Comparison of ENCODE assay signal across 14 mouse cellular contexts in the genomic region with DNA sequence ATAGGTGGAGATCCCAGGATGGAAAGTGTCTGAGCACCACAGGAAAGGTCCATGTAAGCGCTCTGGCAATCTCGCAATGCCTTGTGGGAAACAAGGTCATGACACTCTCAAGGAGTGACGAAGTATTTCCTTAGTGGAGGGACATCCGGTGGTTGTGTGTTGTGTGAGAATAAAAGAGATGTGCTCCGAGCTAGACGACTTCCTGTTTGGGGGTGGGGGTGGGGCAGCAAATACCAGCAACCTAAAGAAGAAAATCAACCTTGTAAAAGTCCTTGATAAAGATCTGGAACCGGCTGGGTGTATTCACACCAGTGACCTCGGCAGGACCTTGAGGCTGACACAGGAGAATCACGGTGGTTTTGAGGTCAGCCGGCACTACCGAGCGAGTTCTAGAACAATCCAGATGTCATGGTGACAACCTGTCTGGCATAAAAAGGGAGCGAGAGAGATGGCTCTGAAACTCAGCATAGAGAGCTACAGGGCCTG. TPM values are rescaled to one million over a fixed set of nuclear protein-coding genes. Genes with fewer than 3 reads are reported as not detected.
DNase-seq lines count a peak whose midpoint lies in the region; ATAC-seq and TF ChIP-seq lines count a peak whose summit lies in the region.
"Had no signal": no experiment of that assay in that cellular context is flagged by ENCODE, and none has a peak within 500 bp of the region (broad histone marks: within the 10 kb centered on the region; RNA-seq: fewer than 3 reads in every experiment).

No protein-coding gene starts in this region.

- no peak for ATAC-seq in hindbrain, postnatal 0 days

- no peaks in the 10 kb centered on the region for H3K4me1 ChIP-seq in kidney, adult 2 months (ENCODE audit: control insufficient read depth, insufficient read depth, low read length)
- H3K4me1 ChIP-seq in bone marrow, adult 2 months (ENCODE audit: control insufficient read depth, insufficient read depth, low read length), result peaks cover 3% of the 10 kb centered on the region
- peaks cover 16% of the 10 kb centered on the region for H3K4me1 ChIP-seq in small intestine, adult 2 months (ENCODE audit: control insufficient read depth, insufficient read depth, insufficient read length, low read length)
- H3K4me1 ChIP-seq in hindbrain, postnatal 0 days (ENCODE audit: insufficient read depth, low read length), result no peaks in the 10 kb centered on the region
- H3K4me1 ChIP-seq: hindbrain, embryonic 15.5 days had no signal

- H3K9ac ChIP-seq in hindbrain, postnatal 0 days (replicated peaks; ENCODE audit: low read length), result no peak overlapping the region
- H3K9ac ChIP-seq: hindbrain, embryonic 15.5 days; neural tube, embryonic 13.5 days had no signal

- no peaks in the 10 kb centered on the region for H3K36me3 ChIP-seq in kidney, adult 2 months (ENCODE audit: control insufficient read depth, insufficient read depth, low read length)
- H3K36me3 ChIP-seq in small intestine, adult 2 months (ENCODE audit: control insufficient read depth, insufficient read depth, low read length), result no peaks in the 10 kb centered on the region
- no peaks in the 10 kb centered on the region for H3K36me3 ChIP-seq in hindbrain, postnatal 0 days (ENCODE audit: insufficient read depth, low read length)
- H3K36me3 ChIP-seq: hindbrain, embryonic 15.5 days; neural tube, embryonic 13.5 days had no signal

- DNase-seq in kidney, adult 2 months, result peak; percentile 7
- DNase-seq in kidney, postnatal 10 days, result no peak
- DNase-seq in CD4-positive, CD25-positive, alpha-beta regulatory T cell, adult 2 months (ENCODE audit: low read depth, low spot score), result peak; percentile 89
- no peak for DNase-seq in hindbrain, postnatal 0 days (ENCODE audit: low spot score)
- no peak for DNase-seq in cerebellum, postnatal 14 days
- DNase-seq in lung, postnatal 4 days, result no peak
- DNase-seq: cerebellum, postnatal 10 days; heart, adult 2 months; spleen, adult 18-20 months had no signal

- no peak overlapping the region for H3K27ac ChIP-seq in kidney, adult 2 months (ENCODE audit: insufficient read depth, low read depth, low read length)
- peak overlapping the region; percentile 21 for H3K27ac ChIP-seq in bone marrow, adult 2 months (ENCODE audit: control insufficient read depth, insufficient read depth, low read depth, low read length, poor library complexity)
- H3K27ac ChIP-seq in small intestine, adult 2 months (ENCODE audit: insufficient read depth, low read depth, low read length), result peak overlapping the region; percentile 30; the same call in 1 of the 2 replicates
- H3K27ac ChIP-seq in hindbrain, postnatal 0 days, result no peak overlapping the region
- H3K27ac ChIP-seq: heart, adult 2 months; hindbrain, embryonic 15.5 days; neural tube, embryonic 13.5 days had no signal

- no peak for TF ChIP-seq CTCF in kidney, adult 2 months (conservative IDR thresholded peaks at IDR 0.05; ENCODE audit: insufficient read depth, insufficient read length, low read depth, low read length)
- TF ChIP-seq CTCF in bone marrow, adult 2 months (IDR thresholded peaks at IDR 0.05; ENCODE audit: control insufficient read depth, insufficient read depth, low read length), result no peak
- no peak for TF ChIP-seq CTCF in small intestine, adult 2 months (IDR thresholded peaks at IDR 0.05; ENCODE audit: extremely low read depth, insufficient read length, insufficient replicate concordance, low read depth, low read length)
- no peak for TF ChIP-seq CTCF in hindbrain, postnatal 0 days (IDR thresholded peaks at IDR 0.05; ENCODE audit: low read depth)

- H3K27me3 ChIP-seq in kidney, adult 2 months (replicated peaks; ENCODE audit: control insufficient read depth, insufficient read depth, low read length), result no peaks in the 10 kb centered on the region
- no peaks in the 10 kb centered on the region for H3K27me3 ChIP-seq in small intestine, adult 2 months (ENCODE audit: control insufficient read depth, insufficient read depth, low read length)
- H3K27me3 ChIP-seq in hindbrain, postnatal 0 days (ENCODE audit: insufficient read depth, low read length), result no peaks in the 10 kb centered on the region
- H3K27me3 ChIP-seq: hindbrain, embryonic 15.5 days; neural tube, embryonic 13.5 days had no signal

- no peak overlapping the region for H3K4me3 ChIP-seq in kidney, adult 2 months (ENCODE audit: insufficient read depth, low read depth, low read length)
- H3K4me3 ChIP-seq in bone marrow, adult 2 months (replicated peaks; ENCODE audit: control insufficient read depth, low read depth, low read length), result no peak overlapping the region
- H3K4me3 ChIP-seq in small intestine, adult 2 months (ENCODE audit: low read depth, low read length), result no peak overlapping the region
- no peak overlapping the region for H3K4me3 ChIP-seq in hindbrain, postnatal 0 days (ENCODE audit: low read length)
- H3K4me3 ChIP-seq: heart, adult 2 months; hindbrain, embryonic 15.5 days; neural tube, embryonic 13.5 days had no signal

- 49% methylated on average over 13 of the region's 13 CpGs for WGBS in kidney, adult 2 months
- 19% methylated on average over 13 of the region's 13 CpGs for WGBS in bone marrow, adult 2 months
- 72% methylated on average over 13 of the region's 13 CpGs for WGBS in small intestine, adult 2 months
- WGBS in hindbrain, postnatal 0 days, result 83% methylated on average over 13 of the region's 13 CpGs

- no peaks in the 10 kb centered on the region for H3K9me3 ChIP-seq in hindbrain, postnatal 0 days (ENCODE audit: low read length)
- H3K9me3 ChIP-seq: hindbrain, embryonic 15.5 days; neural tube, embryonic 13.5 days had no signal

- TF ChIP-seq POLR2A in kidney, adult 2 months (IDR thresholded peaks at IDR 0.05; ENCODE audit: low read depth, low read length), result no peak
- no peak for TF ChIP-seq POLR2A in bone marrow, adult 2 months (IDR thresholded peaks at IDR 0.05; ENCODE audit: borderline replicate concordance, control insufficient read depth, low read depth, low read length)
- no peak for TF ChIP-seq POLR2A in small intestine, adult 2 months (IDR thresholded peaks at IDR 0.05; ENCODE audit: low read depth, low read length)

- no peak overlapping the region for H3K4me2 ChIP-seq in hindbrain, postnatal 0 days (ENCODE audit: low read depth, low read length)
- H3K4me2 ChIP-seq: hindbrain, embryonic 15.5 days; neural tube, embryonic 13.5 days had no signal

RNA-seq across cellular contexts. Expression of a gene that starts 23.0 kb away (rescaled TPM):
- polyA plus RNA-seq in kidney, adult 2 months (2012; rRNA removed), result 0.08 and 0.12 TPM in 2 replicates
- polyA plus RNA-seq in bone marrow, adult 2 months (2011; ENCODE audit: insufficient read depth, insufficient read length, low replicate concordance, missing spikeins), result not detected in 2 replicates
- polyA plus RNA-seq in small intestine, adult 2 months (2012; rRNA removed), result 0.25 and 0.36 TPM in 2 replicates
- 2.2 and 3.2 TPM in 2 replicates for total RNA-seq in hindbrain, postnatal 0 days (2014; rRNA removed)
- polyA plus RNA-seq in hindbrain, postnatal 0 days (2015; fragmentation: Nextera tagmentation; extraction: Ambion mirVana), result 0.06 and 0.11 TPM in 2 replicates
- total RNA-seq: heart, adult 2 months had no signal
- polyA plus RNA-seq: lung, embryonic 16.5 days; neural tube, embryonic 13.5 days had no signal

RNA-seq across cellular contexts. Expression of a gene that starts 51.3 kb away (rescaled TPM):
- 28.5 and 33.0 TPM in 2 replicates for polyA plus RNA-seq in kidney, adult 2 months (2012; rRNA removed)
- 15.8 and 21.0 TPM in 2 replicates for polyA plus RNA-seq in bone marrow, adult 2 months (2011; ENCODE audit: insufficient read depth, insufficient read length, low replicate concordance, missing spikeins)
- 13.7 and 40.1 TPM in 2 replicates for polyA plus RNA-seq in small intestine, adult 2 months (2012; rRNA removed)
- total RNA-seq in hindbrain, postnatal 0 days (2014; rRNA removed), result 31.7 and 58.5 TPM in 2 replicates
- 33.0 and 36.8 TPM in 2 replicates for polyA plus RNA-seq in hindbrain, postnatal 0 days (2015; fragmentation: Nextera tagmentation; extraction: Ambion mirVana)

Comparison
In these comparisons a context has a peak if more than half of its experiments do, and no peak if none do; other contexts are left out.
1. DNase-seq: peak in kidney, adult 2 months (single experiment) and CD4-positive, CD25-positive, alpha-beta regulatory T cell, adult 2 months (single experiment); none in kidney, postnatal 10 days (single experiment), hindbrain, postnatal 0 days (single experiment), cerebellum, postnatal 14 days (0 of 2) and lung, postnatal 4 days (0 of 2).
2. H3K27ac ChIP-seq: peak in bone marrow, adult 2 months (single experiment) and small intestine, adult 2 months (single experiment); none in kidney, adult 2 months (single experiment) and hindbrain, postnatal 0 days (single experiment).